Mouse (Mus musculus) heart, adult 8-10 months (tissue): ENCODE measurements around the gene Knl1. TPM values are rescaled to one million over a fixed set of nuclear protein-coding genes. Genes with fewer than 3 reads are reported as not detected.
"Not testable (repeated sequence)": the region's sequence is repeated elsewhere in the genome, so short reads cannot be mapped to it uniquely, and the experiment has no call there.

Experiments
- DNase-seq: peaks from one replicate; pipeline ENCODE4 v3.0.0; 2022; ENCODE audit warnings: low spot score
- total RNA-seq, 4 experiments: library from RNA; stranded (reverse); gene quantifications; 2 replicates each; pipeline ENCODE4 v1.2.4; 2022

Knl1 gene
- under 1 TPM; 0.12 to 0.92 (median 0.24) TPM for total RNA-seq

DNA sequence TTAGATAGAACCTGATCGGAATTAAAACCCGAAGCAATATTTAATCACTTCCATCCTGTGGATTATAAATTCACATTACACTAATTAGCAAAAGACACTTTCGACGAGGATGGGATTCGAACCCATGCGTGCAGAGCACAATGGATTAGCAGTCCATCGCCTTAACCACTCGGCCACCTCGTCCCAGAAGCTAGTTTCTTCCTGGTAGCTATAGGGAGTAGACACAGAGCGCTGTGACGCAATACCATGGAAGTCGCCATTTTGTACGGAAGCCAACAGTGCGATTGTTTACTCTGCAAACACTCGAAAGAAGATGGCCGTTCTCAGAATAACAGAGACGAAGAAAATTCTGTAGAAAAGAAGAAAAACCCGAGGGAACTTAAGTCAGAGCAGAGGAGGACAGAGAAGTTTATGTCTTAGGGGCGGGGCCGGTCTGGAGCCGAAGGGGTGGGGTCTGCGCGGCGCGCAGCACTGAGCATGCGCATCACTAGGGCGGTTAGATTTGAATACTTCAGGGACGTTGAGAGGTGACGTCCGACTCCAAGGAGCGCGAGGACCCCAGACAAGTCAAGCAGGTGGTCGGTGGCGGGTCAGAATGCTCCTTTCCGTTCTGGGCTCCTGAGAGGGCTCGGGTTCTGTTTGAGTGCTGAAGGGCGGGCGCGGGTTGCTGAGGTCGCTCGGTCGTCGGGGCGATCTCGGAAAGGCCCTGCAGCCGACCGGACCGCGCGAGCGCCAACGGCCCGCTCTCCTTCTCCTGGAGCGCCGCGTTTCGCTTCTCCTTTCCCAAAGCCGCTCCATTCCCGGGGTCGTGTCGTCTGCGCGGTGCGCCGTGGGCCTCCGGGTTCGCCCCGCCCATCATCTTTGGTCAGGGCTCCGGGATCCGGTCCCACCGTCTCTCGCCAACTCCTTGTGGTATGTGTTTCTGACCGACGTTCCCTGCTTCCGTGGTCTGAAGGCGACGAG is at the start of gene Knl1:
Knl1 (plus strand) TSS at position 471 of the 963 bp plus-strand sequence.
- DNase-seq, result peak; percentile 96

GRCm38 (mm10) chr2:118998115-118998866 is 48.6 kb upstream of the Knl1 start:
- no peak for DNase-seq

GRCm38 (mm10) chr2:118999025-118999639 is 47.8 kb upstream of the Knl1 start:
- no peak for DNase-seq

- no peak for DNase-seq
Observed at GRCm38 (mm10) chr2:119006886-119007285, 40.0 kb upstream of the Knl1 start.

GRCm38 (mm10) chr2:119009376-119009775 is 37.5 kb upstream of the Knl1 start:
- DNase-seq, result no peak

DNA sequence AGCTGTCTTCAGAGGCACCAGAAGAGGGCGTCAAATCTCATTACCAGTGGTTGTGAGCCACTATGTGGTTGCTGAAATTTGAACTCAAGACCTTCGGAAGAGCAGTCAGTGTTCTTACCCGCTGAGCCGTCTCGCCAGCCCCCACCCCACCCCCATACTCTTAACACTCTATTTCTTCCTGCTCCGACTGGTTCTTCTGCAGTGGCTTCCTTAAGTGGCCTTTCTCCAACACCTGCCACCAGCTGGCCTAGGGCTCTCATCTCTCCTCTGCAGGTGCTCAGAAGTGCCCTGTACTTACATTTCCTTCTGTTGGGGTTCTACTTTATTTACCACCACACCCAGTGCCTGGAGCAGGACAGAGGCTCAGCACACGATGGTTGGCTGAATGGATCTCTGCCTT is 31.9 kb upstream of the Knl1 start:
- no peak for DNase-seq

GRCm38 (mm10) chr2:119015604-119016180 is 31.2 kb upstream of the Knl1 start:
- peak; percentile 62 for DNase-seq

DNA sequence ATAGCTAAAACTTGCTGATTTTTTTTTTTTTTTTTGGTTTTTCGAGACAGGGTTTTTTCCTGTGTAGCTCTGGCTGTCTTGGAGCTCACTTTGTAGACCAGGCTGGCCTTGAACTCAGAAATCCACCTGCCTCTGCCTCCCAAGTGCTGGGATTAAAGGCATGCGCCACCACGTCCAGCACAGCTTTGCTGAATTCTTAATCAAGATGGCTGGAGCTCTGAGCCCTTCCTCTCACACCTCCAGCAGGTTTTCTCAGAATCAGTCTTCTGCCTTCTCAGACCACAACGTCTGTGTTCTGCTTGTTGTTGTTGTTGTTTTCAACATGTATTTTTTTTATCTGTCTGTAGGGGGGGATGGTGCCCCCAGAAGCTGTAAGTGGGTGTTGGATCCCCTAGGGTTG is 30.6 kb upstream of the Knl1 start:
- DNase-seq, result not testable (repeated sequence)

DNA sequence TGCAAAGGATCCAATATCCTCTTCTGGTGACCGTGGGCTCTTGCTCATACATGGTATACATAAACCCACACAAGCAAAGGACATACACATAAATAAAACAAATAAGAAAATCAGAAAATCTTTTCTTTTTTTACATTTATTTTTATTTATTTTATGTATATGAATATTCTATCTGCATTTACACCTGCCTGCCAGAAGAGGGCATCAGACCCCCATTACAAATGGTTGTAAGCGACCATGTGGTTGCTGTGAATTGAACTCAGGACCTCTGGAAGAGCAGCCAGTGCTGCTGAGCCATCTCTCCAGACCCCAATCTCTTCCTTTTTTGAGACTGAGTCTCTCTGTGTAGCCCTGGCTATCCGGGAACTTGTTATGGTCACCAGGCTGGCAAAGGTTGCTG is 29.3 kb upstream of the Knl1 start:
- no peak for DNase-seq

GRCm38 (mm10) chr2:119018391-119019122 is 28.4 kb upstream of the Knl1 start:
- peak; percentile 40 for DNase-seq

- no peak for DNase-seq
Observed at GRCm38 (mm10) chr2:119019131-119019530, 27.8 kb upstream of the Knl1 start.

- no peak for DNase-seq
Observed at GRCm38 (mm10) chr2:119019538-119019937, 27.4 kb upstream of the Knl1 start.

GRCm38 (mm10) chr2:119023154-119023660 is 23.7 kb upstream of the Knl1 start:
- no peak for DNase-seq

GRCm38 (mm10) chr2:119024536-119025238 is 22.2 kb upstream of the Knl1 start:
- no peak for DNase-seq

GRCm38 (mm10) chr2:119025239-119025616 is 21.7 kb upstream of the Knl1 start:
- no peak for DNase-seq

DNA sequence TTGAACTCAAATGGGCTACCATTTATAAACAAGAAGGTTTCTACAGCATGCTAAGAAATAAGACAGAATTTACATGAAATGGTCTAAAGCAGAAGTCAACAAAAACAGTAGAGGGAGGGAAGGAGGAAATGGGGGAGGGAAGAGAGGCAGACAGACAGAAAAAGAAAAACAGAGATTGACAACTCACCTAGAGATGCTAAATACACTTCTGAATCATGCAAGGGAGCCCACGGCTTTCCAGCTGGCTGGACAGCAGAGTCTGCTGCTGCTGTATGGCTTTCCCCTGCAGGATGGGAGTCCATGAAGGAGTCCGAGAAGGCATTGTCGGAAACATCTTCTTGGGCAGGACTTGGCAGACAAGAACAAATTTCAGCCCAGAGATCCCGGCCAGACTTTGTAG is 20.0 kb upstream of the Knl1 start:
- DNase-seq, result no peak

DNA sequence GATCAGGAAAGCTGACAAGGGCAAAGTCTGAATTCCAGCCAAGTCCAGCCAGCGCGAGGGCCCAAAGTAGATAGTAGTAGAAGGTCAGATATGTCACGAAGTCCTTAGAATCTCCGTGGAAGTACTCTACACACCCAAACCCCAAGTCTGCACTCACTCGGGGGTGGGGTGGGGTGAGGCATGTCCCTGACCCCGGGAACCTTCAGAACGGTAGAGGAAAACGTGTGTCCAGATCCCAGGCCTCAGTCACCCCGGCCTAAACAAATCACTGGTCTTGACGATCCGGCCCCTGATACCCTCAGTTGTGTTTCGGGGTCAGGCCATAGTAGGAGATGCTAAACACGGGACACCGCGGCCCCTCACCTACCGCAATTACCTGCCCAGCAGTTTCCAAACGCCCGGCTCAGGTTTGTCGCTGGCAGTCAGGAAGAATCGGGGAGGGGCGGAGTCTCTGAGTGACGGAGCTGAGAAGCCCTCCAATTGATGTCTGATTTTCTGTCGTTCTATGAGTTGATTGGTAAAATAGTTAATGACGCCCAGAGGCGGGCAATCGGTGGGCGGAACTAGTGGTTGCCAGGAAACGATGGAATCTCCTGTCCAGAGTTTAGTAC is 17.9 kb upstream of the Knl1 start, which contains the start of gene Ccdc32:
Ccdc32 (minus strand) TSS at position 453 of the 611 bp plus-strand sequence.
- DNase-seq, result peak; percentile 97

GRCm38 (mm10) chr2:119032191-119032590 is 14.7 kb upstream of the Knl1 start:
- no peak for DNase-seq

DNA sequence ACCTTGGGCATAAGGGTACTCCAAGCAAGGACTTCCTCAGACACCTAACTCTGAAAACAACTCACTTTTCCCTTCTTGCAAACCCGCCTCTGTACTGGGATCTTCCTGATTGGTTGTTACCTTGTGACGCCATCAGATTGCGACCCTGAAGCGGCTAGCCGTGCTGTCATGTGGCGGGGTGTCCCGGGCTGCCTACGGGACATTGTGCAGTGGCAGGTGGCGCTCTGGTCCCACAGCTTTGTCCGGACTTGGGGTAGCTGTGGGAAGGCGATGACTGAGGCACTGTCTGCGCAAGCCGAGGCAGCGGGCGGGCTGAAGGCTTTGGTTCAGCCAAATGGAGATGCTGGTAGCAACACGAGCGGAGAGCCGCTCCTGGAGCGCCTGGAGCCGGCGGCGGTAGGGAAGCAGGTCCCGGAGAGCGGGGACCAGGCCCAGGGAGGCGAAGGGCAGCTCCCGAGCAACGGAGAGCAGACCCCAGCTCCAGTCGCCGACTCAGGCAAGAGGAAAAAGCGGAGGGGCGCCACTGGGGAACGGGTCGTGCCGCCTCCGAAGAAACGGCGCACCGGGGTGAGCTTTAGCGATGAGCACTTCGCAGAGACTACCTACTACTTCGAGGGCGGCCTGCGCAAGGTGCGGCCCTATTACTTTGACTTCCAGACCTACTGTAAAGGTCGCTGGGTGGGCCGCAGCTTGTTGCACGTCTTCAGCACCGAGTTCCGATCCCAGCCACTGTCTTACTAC is 12.1 kb upstream of the Knl1 start, which contains the start of gene Rpusd2:
Rpusd2 (plus strand) TSS at position 135 of the 741 bp plus-strand sequence.
- peak; percentile 94 for DNase-seq
